Mouse (Mus musculus) erythroblast, embryonic 14.5 days (primary cell): ENCODE measurements around the gene Olfr311. TPM values are rescaled to one million over a fixed set of nuclear protein-coding genes. Genes with fewer than 3 reads are reported as not detected.
"Not testable (repeated sequence)": the region's sequence is repeated elsewhere in the genome, so short reads cannot be mapped to it uniquely, and the experiment has no call there.

ENCODE experiments used
- H3K27me3 ChIP-seq: 2 replicates; pipeline ENCODE4 v1.6.1; 2012; ENCODE audit warnings: inconsistent platforms; ENCODE audit not compliant: control insufficient read depth
- H3K36me3 ChIP-seq: 2 replicates; pipeline ENCODE4 v1.6.1; 2012; ENCODE audit warnings: mild to moderate bottlenecking, inconsistent platforms; ENCODE audit not compliant: control insufficient read depth
- H3K4me1 ChIP-seq: 2 replicates; pipeline ENCODE4 v1.6.1; 2012; ENCODE audit warnings: inconsistent platforms; ENCODE audit not compliant: control insufficient read depth
- H3K4me3 ChIP-seq: replicated peaks from 2 replicates; pipeline ENCODE3; 2012; ENCODE audit warnings: moderate library complexity, mild to moderate bottlenecking, inconsistent platforms
- H3K9me3 ChIP-seq: 2 replicates; pipeline ENCODE4 v1.6.1; 2012; ENCODE audit warnings: low read length, inconsistent platforms, mixed read lengths; ENCODE audit not compliant: control insufficient read depth
- GATA1 ChIP-seq: IDR thresholded peaks from 2 replicates; pipeline ENCODE4 v1.6.1; 2012; ENCODE audit warnings: low read length, inconsistent platforms, mixed read lengths
- TAL1 ChIP-seq: IDR thresholded peaks from 3 replicates; pipeline ENCODE4 v1.6.1; 2012; ENCODE audit warnings: low read length, inconsistent platforms, mixed read lengths
- polyA plus RNA-seq: library from polyadenylated mRNA; stranded (reverse); fragments of >175 nt; gene quantifications from 2 replicates; pipeline ENCODE4 v1.2.3, GENCODE M21; 2012

Gene Olfr311
- polyA plus RNA-seq, 1 experiment: not detected

- no peaks in the 10 kb centered on the region for H3K4me1 ChIP-seq
- H3K27me3 ChIP-seq: no peaks in the 10 kb centered on the region
- TF ChIP-seq TAL1 (no peak), GATA1 (no peak)
- no peaks in the 10 kb centered on the region for H3K36me3 ChIP-seq
- no peak overlapping the region for H3K4me3 ChIP-seq
- H3K9me3 ChIP-seq: no peaks in the 10 kb centered on the region
Measured at GRCm38 (mm10) chr11:58812001-58812400, 27.1 kb upstream of the Olfr311 start.

- not testable (repeated sequence) for H3K4me1 ChIP-seq, H3K27me3 ChIP-seq, H3K36me3 ChIP-seq, H3K4me3 ChIP-seq, H3K9me3 ChIP-seq
Measured at GRCm38 (mm10) chr11:58814700-58815099, 24.4 kb upstream of the Olfr311 start, which contains the start of gene Olfr313. TSS of gene Olfr313 (plus strand) at chr11:58815000.

- Histone ChIP-seq H3K9me3 (no peaks in the 10 kb centered on the region), H3K27me3 (no peaks in the 10 kb centered on the region), H3K36me3 (no peaks in the 10 kb centered on the region), H3K4me3 (no peak overlapping the region), H3K4me1 (no peaks in the 10 kb centered on the region)
- TF ChIP-seq TAL1 (no peak), GATA1 (no peak)
Measured at GRCm38 (mm10) chr11:58815676-58816075, 23.4 kb upstream of the Olfr311 start.

- H3K4me3 ChIP-seq, H3K4me1 ChIP-seq, H3K27me3 ChIP-seq, H3K9me3 ChIP-seq, H3K36me3 ChIP-seq: not testable (repeated sequence)
Measured at GRCm38 (mm10) chr11:58828937-58829336, 10.1 kb upstream of the Olfr311 start, which contains the start of gene Olfr312. TSS of gene Olfr312 (plus strand) at chr11:58829237.

- no peak overlapping the region for H3K4me3 ChIP-seq
- peaks cover 4% of the 10 kb centered on the region; the same call in 1 of the 2 replicates for H3K4me1 ChIP-seq
- no peaks in the 10 kb centered on the region for H3K9me3 ChIP-seq
- TF ChIP-seq GATA1 (no peak), TAL1 (no peak)
- no peaks in the 10 kb centered on the region for H3K36me3 ChIP-seq
- peaks cover 3% of the 10 kb centered on the region; the same call in 1 of the 2 replicates for H3K27me3 ChIP-seq
Measured at GRCm38 (mm10) chr11:58829764-58830163, 9.3 kb upstream of the Olfr311 start.

- H3K27me3 ChIP-seq, H3K4me1 ChIP-seq, H3K36me3 ChIP-seq, H3K9me3 ChIP-seq, H3K4me3 ChIP-seq: not testable (repeated sequence)
Measured at GRCm38 (mm10) chr11:58832541-58832940, 6.5 kb upstream of the Olfr311 start.

- no peaks in the 10 kb centered on the region for H3K9me3 ChIP-seq
- peak within 1 kb of the TSS; percentile 80 for H3K4me3 ChIP-seq
- peaks cover 21% of the 10 kb centered on the region for H3K4me1 ChIP-seq
- no peak for TF ChIP-seq TAL1
- TF ChIP-seq GATA1: no peak
- H3K27me3 ChIP-seq: no peaks in the 10 kb centered on the region
- H3K36me3 ChIP-seq: peaks cover 29% of the 10 kb centered on the region
Measured at GRCm38 (mm10) chr11:58846919-58847461, 7.9 kb downstream of the Olfr311 start, which contains the start of gene Gm12258. TSS of gene Gm12258 (plus strand) at chr11:58847158.

- TF ChIP-seq TAL1 (no peak), GATA1 (no peak)
- Histone ChIP-seq H3K36me3 (peaks cover 34% of the 10 kb centered on the region), H3K4me1 (peaks cover 21% of the 10 kb centered on the region), H3K4me3 (peak overlapping the region; percentile 80), H3K9me3 (no peaks in the 10 kb centered on the region), H3K27me3 (no peaks in the 10 kb centered on the region)
Measured at GRCm38 (mm10) chr11:58847636-58848035, 8.6 kb downstream of the Olfr311 start.

- H3K4me1 ChIP-seq: peaks cover 21% of the 10 kb centered on the region
- no peaks in the 10 kb centered on the region for H3K27me3 ChIP-seq
- no peak overlapping the region for H3K4me3 ChIP-seq
- no peaks in the 10 kb centered on the region for H3K9me3 ChIP-seq
- peaks cover 44% of the 10 kb centered on the region for H3K36me3 ChIP-seq
- TF ChIP-seq GATA1 (no peak), TAL1 (no peak)
Measured at GRCm38 (mm10) chr11:58849731-58850130, 10.7 kb downstream of the Olfr311 start.

GRCm38 (mm10) chr11:58860744-58861143 lies 21.7 kb downstream of the Olfr311 start:
- peaks cover 51% of the 10 kb centered on the region for H3K36me3 ChIP-seq

More at GRCm38 (mm10) chr11:58860744-58861143, 21.7 kb downstream of the Olfr311 start:
- TF ChIP-seq GATA1 (no peak), TAL1 (no peak)
- H3K27me3 ChIP-seq: no peaks in the 10 kb centered on the region
- peaks cover 27% of the 10 kb centered on the region for H3K9me3 ChIP-seq
- no peaks in the 10 kb centered on the region for H3K4me1 ChIP-seq
- no peak overlapping the region for H3K4me3 ChIP-seq
